Mouse (Mus musculus): ENCODE measurements around the gene Tiam1.

Tiam1 gene

DNA sequence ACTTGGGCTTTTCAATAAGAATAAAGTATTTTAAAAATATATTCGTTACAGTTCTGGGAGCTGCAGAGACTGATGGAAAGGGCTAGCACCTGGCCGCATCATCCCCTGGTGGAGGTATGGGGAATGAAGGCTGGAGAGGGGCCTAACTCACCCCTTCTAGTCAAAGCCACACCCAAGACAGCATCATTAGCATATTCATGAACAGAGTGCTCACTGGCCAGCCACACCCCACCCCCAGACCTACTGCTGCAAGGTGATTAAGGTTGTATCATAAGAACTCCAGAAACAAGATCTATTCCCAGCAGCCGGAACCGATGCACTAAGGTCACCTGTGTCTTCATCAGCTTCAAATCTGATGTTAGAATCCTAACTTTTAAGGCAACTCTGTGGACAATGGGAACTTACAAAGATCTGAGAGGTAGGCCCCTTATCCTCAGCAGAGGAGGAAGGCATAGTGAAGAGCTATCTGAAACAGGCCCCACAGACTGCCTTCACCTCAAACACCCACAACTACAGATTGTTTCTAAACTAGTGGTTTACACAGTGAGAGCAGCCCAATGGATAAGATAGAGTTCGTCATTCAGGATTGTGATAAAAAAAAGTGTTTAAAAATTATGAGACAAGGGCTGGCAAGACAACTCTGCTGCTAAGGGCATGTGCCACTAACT lies 153.1 kb downstream of the Tiam1 start:
- no peak for DNase-seq

DNA sequence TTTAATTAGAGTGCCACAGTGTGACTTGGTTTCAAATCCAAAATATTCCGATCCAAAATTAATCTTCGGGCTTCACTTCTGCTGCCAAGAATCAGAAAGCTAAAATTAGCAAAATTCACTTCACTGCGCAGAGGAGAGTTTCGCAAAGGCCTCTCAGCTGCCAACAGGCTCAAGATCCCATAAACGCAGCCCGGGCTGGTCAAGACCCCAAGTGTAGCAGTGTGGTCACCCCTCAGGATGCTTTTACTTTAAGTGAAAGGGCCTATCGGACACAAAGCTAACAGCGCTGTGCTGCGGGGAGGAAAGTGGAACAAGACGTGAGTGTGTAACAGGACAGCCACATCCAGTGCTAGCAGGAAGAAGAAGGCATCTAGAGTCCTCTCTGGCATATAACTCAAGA lies 153.8 kb downstream of the Tiam1 start:
- no peak for DNase-seq

DNA sequence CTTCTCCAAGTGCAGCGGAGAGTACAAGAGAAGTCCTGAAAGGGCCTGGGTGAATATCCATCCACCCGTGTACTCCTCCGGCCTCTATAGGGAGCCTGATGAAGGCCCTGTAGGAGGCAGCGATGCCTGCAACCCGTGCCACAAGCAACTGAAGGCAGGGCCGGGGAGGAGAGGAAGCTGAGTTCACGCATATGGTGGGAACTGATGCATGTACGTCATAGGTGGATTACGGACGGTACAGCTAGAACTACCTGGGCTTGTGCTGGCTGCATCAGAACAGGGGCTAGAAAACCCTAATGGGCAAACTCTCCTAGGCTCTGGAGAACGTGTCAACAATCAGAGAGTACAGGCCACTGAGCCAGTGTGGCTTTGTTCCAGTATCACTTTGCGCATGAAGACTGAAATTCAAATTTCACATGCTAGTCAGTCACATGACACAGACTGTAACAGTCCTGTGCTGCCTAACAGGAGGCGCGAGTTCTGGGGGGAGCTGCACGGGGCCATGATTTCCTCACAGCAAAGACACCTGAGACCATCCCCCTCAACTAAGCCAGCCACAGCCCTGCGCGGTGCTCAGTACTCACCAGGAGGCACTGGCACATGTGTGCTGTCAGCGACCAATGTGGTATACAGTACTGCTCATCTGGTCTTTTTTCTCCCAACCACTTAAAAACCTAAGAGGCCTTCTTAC lies 156.8 kb downstream of the Tiam1 start:
- DNase-seq = no peak

DNA sequence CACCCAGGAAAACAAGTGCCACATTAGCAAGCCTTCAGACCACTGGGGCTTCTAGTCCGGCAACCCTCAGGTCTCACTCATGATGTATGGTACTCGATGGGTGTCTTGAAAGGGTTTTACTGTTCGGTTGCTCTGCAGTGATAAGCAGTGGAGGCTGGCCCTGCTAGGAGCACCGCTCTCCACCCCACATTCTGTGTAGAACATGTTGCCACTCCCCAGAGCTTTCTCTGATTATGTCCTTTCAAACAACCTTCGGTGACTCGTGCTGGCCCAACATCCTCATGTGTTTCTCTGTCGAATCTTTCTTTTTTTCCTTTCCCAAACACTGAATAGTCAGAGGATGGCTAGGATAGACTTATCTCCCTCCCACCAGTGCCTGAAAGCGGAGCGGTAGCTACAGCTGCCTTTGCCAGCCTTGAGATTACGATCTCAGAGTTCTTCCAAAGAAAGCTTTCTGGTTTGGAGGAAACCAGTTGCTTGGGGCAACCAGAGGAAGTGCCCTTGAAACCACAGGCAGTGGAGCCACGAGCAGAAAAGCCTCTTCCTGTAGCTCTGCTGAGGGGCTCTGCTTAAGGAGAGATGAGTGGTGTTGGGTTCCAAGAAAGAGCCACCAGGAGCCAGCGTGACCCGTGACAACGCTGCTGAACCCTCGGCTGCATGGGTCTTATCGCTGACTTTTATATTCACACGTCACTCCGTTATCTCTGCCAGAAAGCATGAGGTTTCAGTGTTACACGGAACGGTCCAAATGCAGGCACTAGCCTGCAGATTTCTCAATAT lies 157.7 kb downstream of the Tiam1 start:
- DNase-seq = no peak

DNA sequence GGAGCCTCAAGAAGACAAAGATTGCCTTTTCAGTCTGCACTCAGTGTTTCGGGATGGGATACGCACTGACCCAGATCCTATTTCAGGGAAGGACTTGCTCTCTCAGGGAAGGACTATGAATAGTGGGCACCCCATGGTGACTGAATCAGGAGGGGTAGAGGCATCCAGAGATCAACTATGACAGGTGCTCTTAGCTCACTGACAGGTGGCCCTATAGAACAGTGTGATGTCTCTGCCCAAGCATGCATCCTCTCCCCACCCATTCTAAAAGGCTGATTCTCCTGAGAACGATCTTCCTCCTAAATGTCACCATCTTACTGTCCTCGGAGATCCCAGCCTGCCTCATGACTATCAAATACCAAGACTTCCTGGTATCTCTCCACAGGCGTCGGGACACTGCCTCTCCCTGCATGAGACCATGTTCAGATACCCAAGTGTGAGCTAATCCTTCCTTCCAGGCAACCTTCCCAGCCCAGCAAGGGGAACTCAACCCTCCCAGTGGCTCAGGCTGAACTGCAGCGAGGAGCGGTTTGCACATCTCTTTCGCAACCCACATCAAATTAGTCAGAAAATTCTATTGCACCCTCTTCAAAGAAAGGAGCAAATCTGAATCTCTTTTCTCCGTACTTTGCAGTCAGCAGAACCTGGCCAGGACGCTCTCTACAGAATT lies 163.4 kb downstream of the Tiam1 start:
- DNase-seq = no peak

DNA sequence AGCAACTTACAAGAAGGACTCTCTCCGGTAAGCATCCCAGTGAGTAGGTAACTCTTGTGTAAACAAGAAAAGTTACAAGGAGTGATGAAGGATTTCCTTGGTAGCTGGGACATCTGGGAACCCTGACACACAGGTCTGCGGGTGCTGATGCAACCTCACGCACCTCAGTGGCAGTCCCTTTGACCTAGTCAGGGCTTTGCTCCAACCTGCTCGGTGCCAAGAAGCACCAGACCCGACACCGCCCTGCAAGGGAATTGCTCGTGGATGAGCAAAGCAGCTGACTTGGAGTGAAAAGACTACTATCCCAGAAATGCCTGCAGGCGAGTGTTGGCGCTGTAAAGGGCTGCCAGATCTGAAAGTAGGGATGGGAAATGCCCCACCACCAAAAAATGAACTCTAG lies 168.1 kb downstream of the Tiam1 start:
- DNase-seq = no peak

DNA sequence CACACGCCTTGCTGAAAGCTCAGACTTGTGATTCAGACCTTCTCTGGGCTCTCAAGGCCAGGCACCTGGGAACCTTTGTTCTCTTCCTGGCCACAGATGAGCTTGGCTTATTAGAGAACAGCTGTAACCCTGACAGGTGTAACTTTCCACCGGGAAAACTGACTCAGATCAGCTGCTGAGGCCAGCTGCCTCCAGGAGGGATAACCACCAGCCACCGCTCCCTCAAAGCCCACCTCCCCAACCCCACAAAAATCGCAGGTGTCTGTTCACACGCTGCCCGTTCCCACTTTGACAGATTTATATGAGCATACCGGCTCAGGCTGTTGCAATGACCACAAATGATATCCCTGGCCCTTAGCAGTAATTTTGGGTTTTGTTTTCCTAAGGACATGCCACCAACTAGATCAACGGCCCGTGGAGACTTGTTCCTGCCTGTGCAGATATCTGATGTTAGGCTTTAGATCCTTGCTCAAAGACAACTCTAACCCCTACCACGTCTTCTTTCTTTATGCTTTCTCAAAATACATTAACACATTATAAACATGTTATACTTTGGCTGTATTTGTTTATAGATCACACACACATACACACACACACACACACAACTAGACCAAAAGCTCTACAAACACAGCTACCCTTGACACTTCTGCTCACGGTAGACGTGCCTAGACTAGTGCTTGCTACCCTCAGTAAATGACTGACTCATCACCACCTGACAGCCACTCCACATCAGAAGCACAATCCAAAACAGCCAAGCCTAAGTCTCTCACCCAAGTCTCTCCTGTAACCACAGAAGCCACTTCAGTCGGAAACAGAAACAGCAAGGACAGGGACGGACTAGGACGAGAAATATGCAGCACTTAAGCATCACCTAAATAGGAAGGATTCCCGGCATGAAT lies 169.5 kb downstream of the Tiam1 start:
- no peak for DNase-seq

DNA sequence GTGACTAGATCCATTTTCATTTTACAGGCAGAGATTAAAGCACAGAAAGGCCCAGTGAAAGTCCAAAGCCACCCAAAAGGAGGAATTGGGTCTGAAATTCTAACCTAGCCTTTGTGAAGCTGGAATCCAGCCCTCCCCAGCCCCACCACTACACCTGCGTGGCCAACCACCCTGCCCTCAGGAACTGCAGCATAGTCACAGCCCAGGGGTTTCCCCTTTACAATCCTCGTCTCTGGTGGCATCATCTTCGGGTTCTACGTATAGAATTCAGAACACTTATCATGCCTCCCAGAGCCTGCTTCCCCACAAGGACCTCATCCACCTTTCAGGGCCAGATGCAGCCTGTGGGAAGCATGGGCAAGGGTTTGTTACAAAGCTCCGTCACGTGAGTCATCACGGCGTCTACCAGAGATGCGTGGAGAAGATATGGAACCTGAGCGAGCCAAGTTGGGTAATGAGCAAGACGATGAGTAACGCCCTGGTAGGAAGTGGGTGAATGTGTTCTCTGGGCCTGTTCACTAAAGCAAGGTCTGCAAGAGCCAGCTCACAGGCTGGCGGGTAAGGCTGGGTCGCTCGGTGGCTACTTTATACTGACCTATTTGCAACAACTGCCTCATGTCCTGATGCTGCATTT lies 170.6 kb downstream of the Tiam1 start:
- no peak for DNase-seq

DNA sequence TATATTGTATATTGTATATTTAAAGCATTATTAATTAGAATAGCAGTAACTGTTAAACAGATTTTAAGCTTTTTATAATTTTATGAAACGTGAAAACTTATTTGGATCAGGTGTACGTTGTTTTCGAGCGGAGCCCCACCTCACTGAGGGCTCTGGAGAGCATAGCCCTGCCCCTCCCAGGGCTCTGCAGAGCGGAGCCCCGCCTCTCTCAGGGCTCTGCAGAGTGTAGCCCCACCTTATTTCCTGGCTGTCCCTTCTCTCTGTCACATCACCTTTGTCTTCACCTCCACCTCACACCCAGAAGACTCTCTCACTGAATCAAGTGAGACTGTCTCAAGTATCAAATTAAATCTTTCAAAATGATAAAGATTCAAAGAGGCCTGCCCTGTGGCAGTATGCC lies 171.6 kb downstream of the Tiam1 start:
- no peak for DNase-seq

DNA sequence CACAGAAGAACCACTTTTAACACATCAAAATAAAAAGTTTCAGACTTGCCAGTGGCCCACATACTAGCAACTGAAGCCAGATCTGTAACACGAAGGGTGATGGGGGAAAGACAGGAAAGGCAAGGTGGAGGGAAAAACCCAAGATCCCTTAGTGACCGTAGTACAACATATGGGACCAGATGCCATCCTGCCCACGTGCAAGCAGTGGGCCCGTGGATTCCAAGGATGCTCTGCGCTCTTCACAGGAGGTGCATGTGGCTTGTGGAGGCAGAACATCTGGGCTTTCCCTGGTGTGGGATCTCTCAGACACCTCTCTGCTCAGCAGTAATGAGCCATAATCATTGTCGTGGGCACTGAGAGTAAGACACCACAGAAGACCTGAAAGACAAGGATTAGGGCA lies 175.5 kb downstream of the Tiam1 start:
- DNase-seq = no peak

DNA sequence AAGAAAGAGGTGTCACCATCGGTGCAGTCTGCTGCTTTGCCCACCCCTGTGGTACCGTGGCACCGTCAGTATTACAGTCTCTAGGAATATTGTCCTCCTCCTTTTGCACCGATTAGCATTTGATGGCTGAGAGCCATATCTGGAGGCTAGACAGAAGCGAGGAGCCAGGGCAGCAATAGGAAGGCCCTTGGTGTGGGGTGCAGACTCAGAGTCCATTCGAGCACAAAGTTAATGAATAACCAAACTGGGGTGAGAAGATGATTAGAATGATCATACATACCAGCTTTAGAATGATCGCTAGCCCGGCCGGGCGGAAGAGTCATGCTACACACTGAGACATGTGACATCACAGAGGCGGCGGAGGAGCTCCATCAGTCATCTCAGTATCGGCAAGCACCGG lies 180.7 kb downstream of the Tiam1 start:
- DNase-seq = peak; percentile 49

DNA sequence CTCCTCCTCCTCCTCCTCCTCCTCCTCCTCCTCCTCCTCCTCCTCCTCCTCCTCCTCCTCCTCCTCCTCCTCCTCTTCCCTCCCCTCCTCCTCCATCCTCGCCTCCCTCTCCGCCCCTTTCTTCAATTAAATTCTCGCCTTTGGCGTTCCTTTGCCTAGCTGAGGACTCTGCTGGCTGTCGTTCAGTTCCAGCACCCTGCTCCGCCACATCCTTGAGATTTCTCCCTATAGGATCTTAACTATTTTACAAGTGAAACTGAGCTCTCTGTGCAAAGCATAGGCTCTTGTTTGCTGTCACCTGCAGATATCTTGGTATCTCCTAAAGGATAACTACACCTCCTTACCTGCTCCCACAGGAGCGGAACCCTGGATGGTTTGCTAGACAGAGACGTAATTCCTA lies 182.7 kb downstream of the Tiam1 start:
- DNase-seq = peak; percentile 14

DNA sequence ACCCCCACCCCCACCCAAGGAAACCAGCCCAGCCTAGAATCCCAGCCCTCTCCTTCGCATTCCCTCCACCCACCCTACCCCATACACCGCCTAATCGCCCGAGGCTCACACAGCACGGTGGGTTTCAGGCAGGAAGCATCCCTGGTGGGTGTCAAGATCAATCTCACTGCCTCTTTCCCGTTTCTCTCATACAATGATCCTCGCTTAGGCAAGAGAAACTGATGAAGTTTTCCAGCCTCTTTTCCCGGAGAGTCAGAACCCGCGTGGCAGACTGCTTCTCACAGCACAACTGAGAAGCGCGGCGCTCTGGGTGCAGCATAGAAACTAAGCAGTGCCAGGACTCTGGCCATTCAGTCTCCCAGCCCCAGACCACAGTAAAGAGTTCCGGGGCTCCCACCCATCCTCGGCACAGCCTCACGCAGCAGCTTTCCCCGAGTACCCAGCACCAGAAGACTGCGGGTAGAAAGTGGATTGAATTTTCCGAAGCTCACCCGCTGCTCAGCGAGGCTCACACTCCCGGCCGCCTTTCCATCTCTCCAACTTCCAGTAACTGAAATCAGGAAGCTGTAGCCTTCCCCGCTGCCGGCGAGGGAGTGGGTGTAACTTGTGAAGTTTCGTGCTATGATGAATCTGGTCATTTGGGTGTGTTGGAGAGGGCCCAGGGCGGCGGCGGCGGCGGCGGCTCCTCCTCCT lies 183.2 kb downstream of the Tiam1 start:
- peak; percentile 57 for DNase-seq

DNA sequence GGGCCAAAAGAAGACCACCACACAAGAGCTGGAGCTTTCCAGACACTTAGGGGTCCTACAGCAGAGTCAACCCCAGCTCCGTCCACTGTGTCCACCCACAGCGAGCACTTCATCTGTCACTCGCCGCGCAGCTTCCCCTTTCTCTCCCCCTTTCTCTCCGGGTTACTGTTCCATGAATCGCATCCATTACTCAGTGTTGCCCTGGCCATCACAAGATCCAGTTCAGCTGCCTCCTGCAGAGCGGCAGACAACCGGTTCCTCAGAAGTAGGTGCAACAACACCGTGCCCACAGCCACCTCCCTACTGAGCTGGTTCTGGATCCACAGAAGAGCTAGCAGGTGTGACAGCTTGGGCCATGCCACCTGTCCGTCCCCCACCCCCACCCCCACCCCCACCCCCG lies 184.6 kb downstream of the Tiam1 start:
- peak; percentile 19 for DNase-seq

DNA sequence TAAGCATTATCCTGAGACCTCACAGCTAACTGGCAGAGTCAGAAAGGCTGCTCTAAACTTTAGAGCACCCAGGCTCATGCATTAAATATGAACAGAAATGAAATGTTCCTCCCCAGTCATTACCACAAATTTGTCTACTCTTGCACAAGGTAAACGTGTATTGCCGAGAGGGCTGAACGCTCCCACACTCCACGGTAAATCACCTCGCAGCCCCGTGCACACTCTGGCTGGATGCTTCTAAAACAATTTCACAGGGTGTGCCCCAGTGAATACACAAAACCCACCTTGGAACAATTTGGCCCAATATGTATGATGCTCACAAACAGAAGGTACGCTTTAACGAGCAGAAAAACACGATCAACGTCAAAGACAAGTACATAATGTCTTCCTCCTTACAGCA lies 185.5 kb downstream of the Tiam1 start:
- DNase-seq = no peak

DNA sequence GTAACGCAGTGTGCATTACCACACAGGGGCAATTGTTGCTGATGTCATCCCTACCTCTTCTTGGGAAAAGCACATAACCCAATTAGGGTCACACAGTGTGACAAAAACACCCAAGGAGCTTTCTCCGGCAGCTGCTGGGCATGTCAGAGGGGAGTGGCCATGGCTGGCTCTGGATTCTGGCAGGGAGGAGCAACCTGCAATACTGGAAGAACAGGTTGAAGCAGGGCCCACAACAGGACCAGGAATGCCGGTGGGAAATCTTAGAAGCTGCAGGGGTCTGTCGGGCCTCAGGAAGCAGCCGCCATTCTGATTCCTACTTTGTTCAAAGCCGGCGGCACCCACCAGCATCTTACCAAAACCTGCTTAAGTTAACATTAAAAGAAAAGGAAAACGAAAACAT lies 189.0 kb downstream of the Tiam1 start:
- peak; percentile 47 for DNase-seq

DNA sequence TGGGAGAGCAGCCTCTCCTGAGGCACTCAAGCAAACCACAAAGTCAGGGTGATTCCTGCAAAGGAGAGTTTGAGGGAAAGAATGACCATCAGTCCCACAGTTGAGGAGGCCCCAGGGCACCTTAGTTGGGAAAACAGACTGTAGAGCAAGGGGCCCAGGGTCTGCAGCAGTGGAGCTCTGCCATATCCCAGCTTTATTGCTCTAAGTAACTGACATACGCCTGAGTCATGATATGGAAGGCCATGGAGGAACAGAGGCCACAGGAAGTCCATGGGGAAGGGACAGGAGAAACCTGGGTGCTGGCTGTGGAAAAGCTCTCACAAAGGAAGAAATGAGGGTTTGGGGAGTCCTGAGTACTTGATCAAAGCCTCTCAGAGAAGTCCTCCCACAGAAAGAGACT lies 189.5 kb downstream of the Tiam1 start:
- no peak for DNase-seq

DNA sequence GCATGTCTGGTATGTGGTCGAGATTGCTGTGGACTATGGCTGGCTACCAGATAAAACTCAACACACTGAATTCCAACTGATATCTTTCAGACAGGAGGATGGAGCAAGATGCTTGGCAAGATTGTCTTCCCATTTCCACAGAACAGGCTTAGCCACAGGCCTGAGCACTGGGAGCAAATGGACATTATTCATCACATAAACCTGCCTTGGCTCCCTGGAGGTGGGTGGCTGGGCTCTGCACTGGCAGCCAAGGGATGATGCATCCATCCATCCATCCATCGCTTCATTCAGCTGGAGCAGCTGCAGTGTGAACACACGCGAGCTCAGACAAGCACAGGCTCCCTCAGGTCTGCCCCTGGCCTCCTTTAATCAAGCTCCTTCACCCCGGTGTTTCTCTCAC lies 190.7 kb downstream of the Tiam1 start:
- DNase-seq = no peak

DNA sequence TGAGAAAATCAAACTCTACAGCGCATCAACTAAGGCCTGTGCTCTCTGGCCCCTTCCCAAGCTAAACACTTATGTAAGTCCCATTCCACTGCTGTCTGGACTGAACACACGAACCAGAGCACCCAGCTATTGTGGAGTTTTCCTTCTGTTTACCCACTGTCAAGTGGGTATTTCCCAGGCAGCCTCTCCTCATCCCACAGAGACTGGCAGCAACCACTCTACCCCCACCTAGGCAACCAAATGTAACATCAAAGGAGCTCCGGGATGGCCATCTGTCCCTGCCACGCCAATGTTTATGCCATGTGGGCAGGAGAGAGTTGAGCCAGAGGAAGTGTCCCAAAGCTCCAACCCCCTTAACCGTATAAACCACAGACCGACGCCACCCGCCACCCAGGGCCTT lies 192.8 kb downstream of the Tiam1 start:
- no peak for DNase-seq

DNA sequence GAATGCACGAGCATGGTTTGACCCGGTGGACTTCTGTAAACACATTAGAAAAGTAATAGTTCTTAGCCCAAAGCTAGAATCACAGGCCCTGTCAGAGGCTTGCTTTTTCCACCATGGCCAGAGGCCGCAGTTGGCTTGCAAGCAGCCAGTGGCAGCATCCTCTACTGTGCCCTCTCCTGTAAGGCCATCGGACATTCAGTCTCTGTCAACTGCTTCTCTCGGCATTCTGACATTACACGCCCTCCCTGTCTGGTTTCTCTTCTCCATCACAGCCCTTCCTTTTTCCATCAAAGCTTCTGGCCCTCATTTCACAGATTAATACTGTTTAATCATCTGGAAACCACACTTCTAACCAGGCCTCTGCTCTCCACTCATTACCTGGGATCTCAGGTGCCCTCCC lies 193.3 kb downstream of the Tiam1 start:
- DNase-seq = no peak

DNA sequence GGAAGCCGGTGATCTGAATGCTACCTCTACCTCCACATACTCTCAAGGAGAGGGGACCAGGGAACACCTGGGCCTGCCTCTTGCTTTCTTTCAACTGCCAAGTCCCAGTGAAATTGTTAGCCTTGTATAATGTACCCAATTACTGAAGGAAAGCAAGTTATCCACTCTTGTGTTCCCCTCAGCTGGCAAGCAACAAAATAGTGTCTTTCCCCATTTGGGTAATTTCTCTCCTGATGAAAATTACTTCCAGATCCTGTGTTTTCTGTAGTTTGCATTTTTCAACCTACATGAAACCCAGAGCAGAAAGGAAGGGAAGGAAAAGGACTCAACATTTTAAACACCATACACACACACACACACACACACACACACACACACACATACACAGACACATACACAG lies 195.5 kb downstream of the Tiam1 start:
- DNase-seq = no peak
